Mouse (Mus musculus) bone marrow, adult 2 months (tissue): Measurements from ENCODE around the gene Hes1.

ENCODE experiments used
- CTCF ChIP-seq: fragments of 200-500 bp; IDR thresholded peaks from 2 replicates; pipeline ENCODE4 v1.5.1; 2011; ENCODE audit warnings: low read length, control low read depth; ENCODE audit not compliant: control insufficient read depth, insufficient read depth
- POLR2A ChIP-seq: fragments of 200-500 bp; IDR thresholded peaks from 2 replicates; pipeline ENCODE4 v1.6.1; 2011; ENCODE audit warnings: low read depth, mild to moderate bottlenecking, control low read depth, low read length, borderline replicate concordance; ENCODE audit not compliant: control insufficient read depth

DNA sequence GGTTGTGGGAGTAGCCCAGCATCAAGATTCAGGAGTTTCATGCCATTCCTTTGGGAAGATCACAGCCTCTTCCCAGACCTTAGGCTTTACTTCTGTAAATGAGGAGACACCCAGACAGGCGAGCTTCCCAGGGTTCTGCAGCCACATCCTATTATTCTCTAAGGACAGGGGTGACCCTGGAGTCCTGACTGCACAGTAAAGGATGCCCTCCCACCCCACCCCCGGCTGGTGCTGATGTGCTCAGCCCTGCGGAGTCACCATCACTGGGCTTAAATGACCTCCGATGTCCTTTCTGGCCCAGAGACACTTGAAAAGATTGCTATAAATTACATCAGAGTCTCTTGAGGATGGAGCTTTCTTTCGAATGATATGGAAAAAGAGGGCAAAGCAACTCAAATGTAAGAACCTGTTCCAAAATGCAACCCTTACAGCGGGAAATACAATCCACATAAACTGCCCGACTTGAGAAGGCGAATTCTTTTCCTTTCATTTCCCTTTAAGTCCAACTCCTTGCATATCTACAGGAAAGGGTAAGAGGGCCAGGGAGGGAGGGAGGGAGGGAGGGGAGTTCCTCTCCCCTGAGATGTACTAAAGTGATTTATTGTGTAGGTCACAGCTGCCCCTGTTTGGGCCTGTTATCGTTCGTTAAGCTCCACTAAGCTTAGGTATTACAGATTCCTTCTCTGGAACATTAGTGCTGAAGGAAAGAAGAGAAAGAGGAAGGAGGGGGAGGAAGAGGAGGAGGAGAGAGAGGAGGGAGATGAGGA is 38.1 kb downstream of the Hes1 start:
- TF ChIP-seq CTCF: no peak
- no peak for TF ChIP-seq POLR2A
